Mouse (Mus musculus) layer of hippocampus, adult 18-20 months (tissue): ENCODE measurements at regions not wholly inside any gene's neighbourhood (a gene's known extent, or its start where the extent isn't known, plus 50 kb on each side); places are given as distances from the start of the nearest gene placed in this dataset.

Experiments
- DNase-seq, 2 experiments: peaks; one replicate each; pipeline ENCODE4 v3.0.0; 2022; ENCODE audit warnings: low spot score in 2 of 2

- DNase-seq = no peak
Measured at GRCm38 (mm10) chr12:33692870-33693269, 235.4 kb upstream of the Ferd3l start.

GRCm38 (mm10) chr12:33714392-33714791 lies 213.8 kb upstream of the Ferd3l start:
- DNase-seq = no peak

DNA sequence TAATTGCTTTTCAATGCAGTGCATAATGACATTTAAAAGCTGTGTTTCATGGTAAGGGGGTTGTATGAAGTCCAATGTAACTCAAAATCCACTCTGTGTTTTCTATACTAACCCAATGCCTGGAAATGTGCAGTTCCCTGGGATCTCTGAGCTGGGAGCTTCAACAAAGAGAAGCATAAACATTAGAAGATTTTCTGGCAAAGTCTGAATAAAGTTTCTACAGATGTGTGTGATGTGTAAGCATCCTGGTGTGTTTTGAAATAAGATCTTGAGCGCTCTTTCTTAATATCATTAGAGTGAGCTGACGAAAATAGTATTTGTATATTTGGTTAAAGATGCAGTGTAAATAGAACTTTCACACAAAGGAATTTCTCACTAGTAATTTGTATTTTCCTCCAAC lies 212.2 kb upstream of the Ferd3l start:
- no peak for DNase-seq

GRCm38 (mm10) chr12:33717053-33717452 lies 211.2 kb upstream of the Ferd3l start:
- peak in 1 of 2 experiments; percentile 7 for DNase-seq

DNA sequence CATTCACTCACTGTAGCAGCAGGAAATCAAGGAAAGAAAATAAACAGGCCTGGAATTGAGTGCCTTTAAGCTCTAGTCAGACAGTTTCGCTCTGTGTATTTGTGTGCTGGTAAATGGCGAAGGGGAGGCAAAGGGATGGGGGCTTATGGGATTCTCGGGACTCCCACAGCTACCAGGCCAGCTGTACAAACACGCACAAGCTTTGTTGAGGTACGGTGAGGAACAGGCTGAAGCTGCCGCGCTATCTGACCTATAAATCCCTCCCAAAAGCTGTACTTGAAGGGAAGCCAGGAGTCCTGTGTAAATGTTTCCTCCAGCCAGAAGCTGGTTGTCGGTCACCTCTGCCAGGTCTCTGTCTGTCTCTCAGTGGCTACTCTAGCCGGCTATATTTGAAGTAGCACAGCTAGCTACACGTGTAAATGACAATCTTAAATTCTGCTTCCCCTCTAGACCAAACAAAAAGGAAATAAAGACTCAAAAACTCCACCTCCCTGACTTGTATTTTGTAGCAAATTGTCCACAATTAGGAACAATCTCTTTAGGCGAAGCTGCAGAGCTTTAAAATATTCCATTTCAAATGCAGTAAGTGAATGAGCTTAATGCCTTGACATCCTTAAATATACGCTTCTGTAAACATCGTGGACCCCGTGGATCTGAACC lies 210.5 kb upstream of the Ferd3l start:
- DNase-seq = peak in 1 of 2 experiments; percentile 2

DNA sequence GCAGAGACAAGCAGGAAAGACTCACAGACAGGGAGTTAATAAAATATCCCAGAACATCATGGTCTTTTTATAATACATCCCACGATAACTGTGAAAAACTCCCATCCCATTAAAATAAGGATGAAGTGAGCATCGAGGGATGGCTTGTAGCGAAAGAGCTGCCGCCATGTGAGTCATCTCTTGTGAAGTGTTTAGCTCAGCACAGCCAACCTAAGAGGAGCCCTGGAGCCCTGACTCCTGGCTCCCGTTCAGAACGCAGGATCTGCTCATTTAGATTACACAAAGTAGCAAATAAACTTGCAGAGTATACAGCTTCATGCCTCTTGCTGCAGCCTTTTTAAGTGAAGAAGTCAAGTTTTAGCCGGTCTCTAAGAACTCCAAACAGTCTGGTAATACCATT lies 209.2 kb upstream of the Ferd3l start:
- DNase-seq = no peak

DNA sequence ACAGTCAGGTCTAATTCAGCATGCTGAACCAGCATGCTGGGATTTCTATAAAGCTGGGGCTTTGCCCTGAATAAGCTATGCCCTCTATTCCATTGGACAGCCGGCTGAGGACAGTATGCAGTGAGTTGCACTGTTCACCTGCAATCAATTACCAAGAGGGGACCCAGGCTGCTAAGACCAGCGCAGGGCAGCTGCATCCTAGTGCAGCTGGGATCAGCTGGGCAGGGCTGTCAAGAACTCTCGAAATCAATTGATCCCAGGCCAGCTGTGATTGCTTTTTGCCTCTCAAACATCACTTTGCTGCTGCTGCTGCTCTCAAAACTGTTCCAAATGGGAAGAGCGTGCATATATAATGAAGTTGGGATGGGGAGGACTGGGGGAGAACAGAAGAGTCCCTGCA lies 196.3 kb upstream of the Ferd3l start:
- DNase-seq = no peak

DNA sequence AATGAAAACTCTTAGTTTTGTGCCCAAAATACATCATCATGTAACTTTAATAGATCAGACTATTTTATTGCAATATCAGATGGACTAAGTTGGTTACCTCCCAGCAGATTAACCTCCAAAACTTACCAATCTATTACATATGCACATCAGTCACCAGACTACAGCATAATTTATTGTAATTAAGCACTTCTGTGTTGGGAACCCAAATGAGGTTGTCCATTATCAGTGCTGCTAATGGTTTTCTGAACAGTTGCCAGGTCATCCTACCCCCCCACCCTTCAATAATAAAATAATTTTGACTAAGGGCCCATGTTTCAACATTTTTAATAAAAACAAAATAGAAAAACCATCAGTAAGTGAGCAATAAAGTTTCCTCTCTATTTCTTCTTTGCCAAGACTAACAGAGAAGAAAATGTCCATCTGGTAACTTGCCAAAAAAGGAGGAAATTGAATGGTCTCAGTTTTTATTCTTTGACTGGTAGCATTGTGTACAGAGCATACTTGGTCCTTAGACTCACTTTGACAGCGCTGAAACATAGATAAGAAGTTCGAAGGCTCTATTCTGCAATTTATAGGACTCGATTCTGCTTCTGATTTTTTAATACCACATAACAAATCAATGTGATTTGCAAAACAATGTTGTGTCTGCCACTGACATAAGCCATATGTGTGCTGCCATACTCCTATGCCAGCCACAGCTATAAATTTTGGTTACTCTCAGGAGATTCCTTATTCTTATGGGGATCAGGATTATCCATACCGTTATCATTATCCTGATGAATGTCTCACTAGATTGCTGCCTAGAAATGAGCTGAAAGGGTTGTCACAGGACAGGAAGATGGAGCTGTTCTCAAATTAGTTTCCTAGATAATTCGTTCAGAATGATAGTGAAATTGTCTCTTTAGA lies 152.4 kb upstream of the Ferd3l start:
- no peak for DNase-seq

- no peak for DNase-seq
Measured at GRCm38 (mm10) chr12:33778477-33778876, 149.7 kb upstream of the Ferd3l start.

DNA sequence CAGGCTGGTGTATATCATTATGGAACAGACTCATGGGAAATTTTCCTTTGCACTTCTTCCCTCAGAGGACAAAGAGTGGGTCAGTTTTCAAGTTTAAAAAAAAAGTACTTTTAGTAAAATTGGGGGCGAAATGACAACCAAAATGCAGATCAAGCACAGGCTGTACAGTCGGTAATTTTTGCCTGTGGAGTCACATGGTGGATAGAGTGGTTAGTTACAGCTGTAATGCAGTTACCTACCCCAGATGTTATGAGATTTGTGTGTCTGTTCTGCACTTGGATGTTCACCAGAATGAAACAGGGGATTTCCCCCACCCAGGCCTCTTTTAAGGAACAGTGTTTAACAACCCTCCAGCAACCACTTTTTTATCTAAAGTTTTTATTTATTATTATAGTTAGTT lies 148.3 kb upstream of the Ferd3l start:
- DNase-seq = no peak

GRCm38 (mm10) chr12:33804206-33804791 lies 123.9 kb upstream of the Ferd3l start:
- DNase-seq = no peak

GRCm38 (mm10) chr12:33825571-33825970 lies 102.7 kb upstream of the Ferd3l start:
- no peak for DNase-seq

GRCm38 (mm10) chr12:33849088-33849487 lies 79.1 kb upstream of the Ferd3l start:
- no peak for DNase-seq

DNA sequence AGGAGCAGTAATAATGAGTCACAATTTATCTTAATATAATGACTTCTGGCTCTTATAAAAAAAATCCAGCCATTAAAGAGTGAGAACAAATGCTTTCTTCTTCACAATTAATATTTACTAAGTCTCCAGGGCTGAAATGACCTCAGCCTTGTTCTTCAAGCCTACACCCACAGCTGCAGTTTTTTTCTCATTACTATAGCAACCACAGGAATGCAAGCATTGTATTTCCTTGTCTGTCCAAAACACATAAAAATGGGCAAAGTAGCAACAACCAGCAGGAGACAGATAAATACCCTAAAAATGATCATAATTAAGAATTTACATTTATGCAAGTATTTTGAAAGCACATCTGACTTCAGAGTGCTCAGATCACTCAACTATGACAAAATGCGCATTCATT lies 76.5 kb upstream of the Ferd3l start:
- no peak for DNase-seq
